ENCODE assay signal across 8 mouse cellular contexts in the genomic region with DNA sequence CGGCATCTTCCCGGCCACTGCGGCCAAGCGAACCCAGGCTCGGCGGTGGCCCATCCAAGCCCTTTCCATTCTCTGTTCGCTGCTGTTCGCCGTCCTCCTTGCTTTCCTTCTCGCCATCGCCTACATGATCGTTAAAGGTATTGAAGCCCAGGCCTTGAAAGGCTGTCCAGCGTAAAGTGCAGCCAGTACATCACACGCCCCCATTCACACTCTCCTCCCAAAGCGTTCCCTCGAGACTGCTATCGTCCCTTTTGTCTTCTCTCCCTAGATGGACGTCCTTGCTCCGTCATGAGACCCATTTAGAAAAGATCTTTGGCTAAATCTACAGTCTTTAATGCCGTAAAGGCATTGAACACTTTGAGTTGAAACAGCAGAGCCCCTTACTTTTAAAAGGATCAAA. TPM values are rescaled to one million over a fixed set of nuclear protein-coding genes. Genes with fewer than 3 reads are reported as not detected.
DNase-seq lines count a peak whose midpoint lies in the region; ATAC-seq and TF ChIP-seq lines count a peak whose summit lies in the region.

No protein-coding gene starts in this region.

- in situ Hi-C loops in CH12.LX (cut with MboI; ENCODE audit: low pct_ligation_motif_present, low pct_unique_long_range_greater_than_20kb, low sequenced_read_pairs) = no loop called here

- ATAC-seq in embryonic facial prominence, embryonic 12.5 days (ENCODE audit: insufficient number of reproducible peaks, insufficient read depth, low FRiP score, low TSS enrichment) = peak; percentile 2; the same call in 1 of the 2 replicates
- ATAC-seq in limb, embryonic 13.5 days (ENCODE audit: low FRiP score, low read depth) = no peak; the same call in 1 of the 2 replicates
- no peak for ATAC-seq in stomach, postnatal 0 days (ENCODE audit: low FRiP score, low TSS enrichment)

- H3K36me3 ChIP-seq in heart, embryonic 10.5 days = peaks cover 39% of the 10 kb centered on the region
- peaks cover 10 to 35% of the 10 kb centered on the region in 2 experiments for H3K36me3 ChIP-seq in CH12.LX (replicated peaks in 1 of 2; ENCODE audit: control insufficient read depth in 1 of 2, insufficient read depth in 1 of 2, low read length in 1 of 2)
- peaks cover 19% of the 10 kb centered on the region for H3K36me3 ChIP-seq in embryonic facial prominence, embryonic 12.5 days
- peaks cover 29% of the 10 kb centered on the region for H3K36me3 ChIP-seq in limb, embryonic 13.5 days
- peaks cover 3% of the 10 kb centered on the region; the same call in 1 of the 2 replicates for H3K36me3 ChIP-seq in stomach, postnatal 0 days (ENCODE audit: control insufficient read depth, insufficient read depth, low read length)

- under 1% methylated on average over 20 of the region's 20 CpGs for WGBS in heart, embryonic 10.5 days
- under 1% methylated on average over 20 of the region's 20 CpGs for WGBS in embryonic facial prominence, embryonic 12.5 days
- WGBS in limb, embryonic 13.5 days = under 1% methylated on average over 20 of the region's 20 CpGs
- under 1% methylated on average over 20 of the region's 20 CpGs for WGBS in stomach, postnatal 0 days

- H3K79me2 ChIP-seq in CH12.LX (replicated peaks; ENCODE audit: control insufficient read depth, extremely low read depth, insufficient read depth, poor library complexity, severe bottlenecking) = peaks cover 49% of the 10 kb centered on the region

- H3K4me1 ChIP-seq in heart, embryonic 10.5 days = peaks cover 5% of the 10 kb centered on the region
- peaks cover 0 to 28% of the 10 kb centered on the region in 2 experiments; a peak in 2 of 4 replicates for H3K4me1 ChIP-seq in CH12.LX (ENCODE audit: control insufficient read depth in 1 of 2, insufficient read depth in 2 of 2)
- H3K4me1 ChIP-seq in embryonic facial prominence, embryonic 12.5 days = peaks cover 16% of the 10 kb centered on the region; the same call in 1 of the 2 replicates
- peaks cover 22% of the 10 kb centered on the region for H3K4me1 ChIP-seq in limb, embryonic 13.5 days
- H3K4me1 ChIP-seq in stomach, postnatal 0 days (replicated peaks; ENCODE audit: control insufficient read depth, insufficient read depth) = no peaks in the 10 kb centered on the region

- TF ChIP-seq RAD21 in CH12.LX (IDR thresholded peaks at IDR 0.05; ENCODE audit: low read depth, low read length) = no peak

- no peaks in the 10 kb centered on the region for H3K27me3 ChIP-seq in heart, embryonic 10.5 days (ENCODE audit: insufficient read depth, poor library complexity, severe bottlenecking)
- no peaks in the 10 kb centered on the region for H3K27me3 ChIP-seq in CH12.LX (replicated peaks)
- H3K27me3 ChIP-seq in embryonic facial prominence, embryonic 12.5 days = no peaks in the 10 kb centered on the region
- H3K27me3 ChIP-seq in limb, embryonic 13.5 days = no peaks in the 10 kb centered on the region
- no peaks in the 10 kb centered on the region for H3K27me3 ChIP-seq in stomach, postnatal 0 days (ENCODE audit: control insufficient read depth, insufficient read depth, low read length)

- DNase-seq in heart, embryonic 10.5 days (ENCODE audit: low spot score) = no peak
- no peak for DNase-seq in heart, adult 18-20 months
- DNase-seq in CH12.LX (ENCODE audit: extremely low read depth) = peak; percentile 51
- no peak for DNase-seq in stomach, postnatal 0 days (ENCODE audit: low spot score)
- DNase-seq in B cell, adult 2 months = no peak
- DNase-seq in layer of hippocampus, adult 8-10 months (ENCODE audit: low spot score in 2 of 2) = no peak

- peak overlapping the region; percentile 99 for H3K9ac ChIP-seq in CH12.LX (ENCODE audit: insufficient read depth, low read depth)
- H3K9ac ChIP-seq in embryonic facial prominence, embryonic 12.5 days = peak overlapping the region; percentile 88
- peak overlapping the region; percentile 89 for H3K9ac ChIP-seq in limb, embryonic 13.5 days
- H3K9ac ChIP-seq in stomach, postnatal 0 days (ENCODE audit: low read length) = peak overlapping the region; percentile 82

- dilution Hi-C loops in CH12.LX (cut with MboI; ENCODE audit: extremely low pct_ligation_motif_present, extremely low pct_unique_long_range_greater_than_20kb, low sequenced_read_pairs) = no loop called here

- no peak for TF ChIP-seq EP300 in CH12.LX (IDR thresholded peaks at IDR 0.05; ENCODE audit: low read length)
- TF ChIP-seq EP300 in stomach, postnatal 0 days (optimal IDR thresholded peaks at IDR 0.05) = no peak

- no peak for TF ChIP-seq CTCF in CH12.LX (conservative IDR thresholded peaks at IDR 0.05 in 1 of 2, IDR thresholded peaks at IDR 0.05 in 1 of 2; ENCODE audit: low read depth in 2 of 2, low read length in 2 of 2)
- no peak for TF ChIP-seq CTCF in stomach, postnatal 0 days (IDR thresholded peaks at IDR 0.05; ENCODE audit: low read depth)

- peak overlapping the region; percentile 92 for H3K4me2 ChIP-seq in CH12.LX (ENCODE audit: insufficient read depth, low read depth, poor library complexity, severe bottlenecking)
- H3K4me2 ChIP-seq in embryonic facial prominence, embryonic 12.5 days (replicated peaks) = peak overlapping the region; percentile 52
- peak overlapping the region; percentile 79 for H3K4me2 ChIP-seq in limb, embryonic 13.5 days (replicated peaks)
- peak overlapping the region; percentile 87 for H3K4me2 ChIP-seq in stomach, postnatal 0 days (replicated peaks; ENCODE audit: low read depth)

- TF ChIP-seq POLR2A in CH12.LX (IDR thresholded peaks at IDR 0.05; ENCODE audit: low read depth, low read length) = no peak

- peak overlapping the region; percentile 98 for H3K27ac ChIP-seq in heart, embryonic 10.5 days
- peak overlapping the region; percentile 65 for H3K27ac ChIP-seq in CH12.LX (ENCODE audit: insufficient read depth, low read depth)
- H3K27ac ChIP-seq in embryonic facial prominence, embryonic 12.5 days = peak overlapping the region; percentile 96
- peak overlapping the region; percentile 94 for H3K27ac ChIP-seq in limb, embryonic 13.5 days
- H3K27ac ChIP-seq in stomach, postnatal 0 days (replicated peaks) = peak overlapping the region; percentile 98

- no peaks in the 10 kb centered on the region for H3K9me3 ChIP-seq in heart, embryonic 10.5 days
- no peaks in the 10 kb centered on the region for H3K9me3 ChIP-seq in CH12.LX (replicated peaks; ENCODE audit: low read length)
- H3K9me3 ChIP-seq in embryonic facial prominence, embryonic 12.5 days = no peaks in the 10 kb centered on the region
- H3K9me3 ChIP-seq in limb, embryonic 13.5 days = no peaks in the 10 kb centered on the region
- no peaks in the 10 kb centered on the region for H3K9me3 ChIP-seq in stomach, postnatal 0 days (ENCODE audit: control insufficient read depth, low read length)

- H3K4me3 ChIP-seq in heart, embryonic 10.5 days = peak overlapping the region; percentile 91
- peak overlapping the region; percentile 74 to 91 (median 90) for H3K4me3 ChIP-seq in CH12.LX (replicated peaks in 1 of 3; ENCODE audit: low read depth in 2 of 3, low read length in 2 of 3, poor library complexity in 1 of 3)
- peak overlapping the region; percentile 86 for H3K4me3 ChIP-seq in embryonic facial prominence, embryonic 12.5 days
- peak overlapping the region; percentile 91 for H3K4me3 ChIP-seq in limb, embryonic 13.5 days
- H3K4me3 ChIP-seq in stomach, postnatal 0 days (ENCODE audit: low read depth, low read length) = peak overlapping the region; percentile 88

TF ChIP-seq in CH12.LX, 34 proteins besides CTCF, POLR2A, EP300 and RAD21 (continues in another document):
- no peak for TF ChIP-seq JUND (conservative IDR thresholded peaks at IDR 0.05; ENCODE audit: low read depth, low read length)
- TF ChIP-seq ETS1 (conservative IDR thresholded peaks at IDR 0.05; ENCODE audit: low read depth, low read length) = no peak
- no peak for TF ChIP-seq IRF4 (IDR thresholded peaks at IDR 0.05; ENCODE audit: low read depth, low read length)
- no peak for TF ChIP-seq E2F4 (IDR thresholded peaks at IDR 0.05; ENCODE audit: insufficient replicate concordance, low read depth, low read length)
- TF ChIP-seq NRF1 (IDR thresholded peaks at IDR 0.05; ENCODE audit: low read depth, low read length) = no peak
- no peak for TF ChIP-seq SMC3 (IDR thresholded peaks at IDR 0.05; ENCODE audit: low read depth, low read length)
- TF ChIP-seq MEF2A (IDR thresholded peaks at IDR 0.05; ENCODE audit: borderline replicate concordance, low read depth, low read length) = no peak
- no peak for TF ChIP-seq KAT2A (IDR thresholded peaks at IDR 0.05; ENCODE audit: insufficient replicate concordance, low read length)
- no peak for TF ChIP-seq ZC3H11A (IDR thresholded peaks at IDR 0.05; ENCODE audit: low read depth, low read length)
- no peak for TF ChIP-seq ELF1 (IDR thresholded peaks at IDR 0.05; ENCODE audit: low read depth, low read length)
- TF ChIP-seq MXI1 (IDR thresholded peaks at IDR 0.05; ENCODE audit: low read depth, low read length) = no peak; the same call in 1 of the 2 replicates
- TF ChIP-seq TCF12 (IDR thresholded peaks at IDR 0.05; ENCODE audit: low read depth, low read length) = no peak
- no peak for TF ChIP-seq TBP (conservative IDR thresholded peaks at IDR 0.05; ENCODE audit: low read depth, low read length)
- TF ChIP-seq ZMIZ1 (IDR thresholded peaks at IDR 0.05; ENCODE audit: low read depth, low read length) = no peak

RNA-seq across cellular contexts. Expression of gene Arl6ip6, which starts 0.9 kb away (rescaled TPM):
- polyA plus RNA-seq in heart, embryonic 10.5 days (2016; fragmentation: Nextera tagmentation; extraction: Ambion mirVana) = 41.7 and 44.0 TPM in 2 replicates
- 10 to 100 TPM; 11.1 to 15.7 TPM for total RNA-seq in heart, adult 18-20 months (2021)
- total RNA-seq in CH12.LX (2012; rRNA removed) (29.1 and 29.3 TPM in 2 replicates), CH12.LX (2014; rRNA removed) (54.4 and 54.5 TPM in 2 replicates)
- 43.7 and 47.8 TPM in 2 replicates for polyA plus RNA-seq in CH12.LX (2012; ENCODE audit: insufficient read length, low read depth)
- 53.3 and 53.6 TPM in 2 replicates for polyA plus RNA-seq in embryonic facial prominence, embryonic 12.5 days (2016; fragmentation: Nextera tagmentation; extraction: Ambion mirVana)
- 54.0 and 59.5 TPM in 2 replicates for polyA plus RNA-seq in limb, embryonic 13.5 days (2015; fragmentation: Nextera tagmentation; extraction: Ambion mirVana)
- polyA plus RNA-seq in stomach, postnatal 0 days (2015; fragmentation: Nextera tagmentation; extraction: Ambion mirVana) = 21.8 and 22.2 TPM in 2 replicates
- 10 to 100 TPM; 12.3 to 13.5 (median 13.0) TPM for total RNA-seq in layer of hippocampus, adult 8-10 months (2022)

RNA-seq across cellular contexts. Expression of gene Prpf40a, which starts 1.3 kb away (rescaled TPM):
- 115 and 141 TPM in 2 replicates for polyA plus RNA-seq in heart, embryonic 10.5 days (2016; fragmentation: Nextera tagmentation; extraction: Ambion mirVana)
- total RNA-seq in heart, adult 18-20 months (2021) = 10 to 100 TPM; 30.5 to 34.4 TPM
- total RNA-seq in CH12.LX (2012; rRNA removed) (91.6 and 95.7 TPM in 2 replicates), CH12.LX (2014; rRNA removed) (81.5 and 104 TPM in 2 replicates)
- 154 and 160 TPM in 2 replicates for polyA plus RNA-seq in CH12.LX (2012; ENCODE audit: insufficient read length, low read depth)
- 148 and 155 TPM in 2 replicates for polyA plus RNA-seq in embryonic facial prominence, embryonic 12.5 days (2016; fragmentation: Nextera tagmentation; extraction: Ambion mirVana)
- 162 and 171 TPM in 2 replicates for polyA plus RNA-seq in limb, embryonic 13.5 days (2015; fragmentation: Nextera tagmentation; extraction: Ambion mirVana)
- polyA plus RNA-seq in stomach, postnatal 0 days (2015; fragmentation: Nextera tagmentation; extraction: Ambion mirVana) = 66.4 and 72.6 TPM in 2 replicates
- 10 to 100 TPM; 46.4 to 54.2 (median 49.5) TPM for total RNA-seq in layer of hippocampus, adult 8-10 months (2022)
